Mouse (Mus musculus): ENCODE results near the gene Osbpl5.

DNA sequence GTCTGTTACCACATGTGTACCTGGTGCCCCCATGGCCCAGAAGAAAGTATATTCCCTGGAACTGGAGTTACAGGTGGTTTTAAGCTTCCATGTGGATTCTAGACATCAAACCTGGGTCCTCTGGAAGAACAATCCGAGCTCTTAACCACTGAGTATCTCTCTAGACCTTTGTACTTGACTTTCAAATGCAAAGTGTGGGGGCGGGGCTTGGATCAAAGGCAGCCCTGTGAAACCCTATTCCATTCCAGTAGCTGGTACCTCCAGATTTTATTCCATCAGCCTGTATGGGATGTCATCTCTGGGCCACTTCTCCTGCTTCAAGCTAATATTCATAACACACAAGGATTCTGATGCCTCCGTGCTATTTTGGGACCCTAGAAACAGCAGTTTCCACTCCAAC, 19.4 kb upstream of the Osbpl5 start:
- TF ChIP-seq CTCF (IDR thresholded peaks at IDR 0.05; ENCODE audit: extremely low read depth, insufficient read length, insufficient replicate concordance, low read depth, low read length) (no peak), POLR2A (IDR thresholded peaks at IDR 0.05; ENCODE audit: low read depth, low read length) (no peak)

Data from small intestine, adult 2 months (tissue).